Mouse (Mus musculus) testis, adult 2 months (tissue): ENCODE results near the gene Vps52. TPM values are rescaled to one million over a fixed set of nuclear protein-coding genes. Genes with fewer than 3 reads are reported as not detected.
A peak's percentile ranks its signal among the peaks of the same experiment; 100 is the strongest.

Experiments used
- H3K27ac ChIP-seq: fragments of 200-500 bp; 2 replicates; pipeline ENCODE4 v1.5.1; 2012; ENCODE audit warnings: low read depth, low read length; ENCODE audit not compliant: control insufficient read depth, insufficient read depth
- H3K27me3 ChIP-seq: fragments of 200-500 bp; 2 replicates; pipeline ENCODE4 v1.6.1; 2012; ENCODE audit warnings: mild to moderate bottlenecking, low read length, moderate library complexity; ENCODE audit not compliant: control insufficient read depth, insufficient read depth
- H3K36me3 ChIP-seq: fragments of 200-500 bp; 2 replicates; pipeline ENCODE4 v1.6.1; 2012; ENCODE audit warnings: mild to moderate bottlenecking, low read length; ENCODE audit not compliant: control insufficient read depth, insufficient read depth
- H3K4me1 ChIP-seq: fragments of 200-500 bp; 2 replicates; pipeline ENCODE4 v1.6.1; 2012; ENCODE audit warnings: low read length; ENCODE audit not compliant: control insufficient read depth, insufficient read depth
- H3K4me3 ChIP-seq: fragments of 200-500 bp; 2 replicates; pipeline ENCODE4 v1.5.1; 2012; ENCODE audit warnings: low read depth, mild to moderate bottlenecking, low read length, moderate library complexity, mixed read lengths; ENCODE audit not compliant: control insufficient read depth
- CTCF ChIP-seq: fragments of 200-500 bp; IDR thresholded peaks from 2 replicates; pipeline ENCODE4 v1.5.1; 2012; ENCODE audit warnings: low read depth, mild to moderate bottlenecking, inconsistent platforms, low read length, moderate library complexity; ENCODE audit not compliant: control insufficient read depth, insufficient read depth, insufficient replicate concordance
- POLR2A ChIP-seq: fragments of 200-500 bp; IDR thresholded peaks from 2 replicates; pipeline ENCODE4 v1.6.1; 2012; ENCODE audit warnings: low read depth, mild to moderate bottlenecking, inconsistent platforms, low read length, moderate library complexity; ENCODE audit not compliant: control insufficient read depth
- polyA plus RNA-seq: library from polyadenylated mRNA; depleted of rRNA; stranded (reverse); fragments of >200 nt; gene quantifications from 2 replicates; pipeline ENCODE4 v1.2.3, GENCODE M21; 2012

The Vps52 gene
- polyA plus RNA-seq, 1 experiment = 45.7 TPM

- Histone ChIP-seq H3K27ac (peak within 1 kb of the TSS; percentile 85), H3K4me1 (peaks cover 18% of the 10 kb centered on the region), H3K36me3 (0 out of 2 replicates have a peak, but pooled peaks cover 1% of the 10 kb centered on the region), H3K4me3 (peak within 1 kb of the TSS; percentile 98), H3K27me3 (no peaks in the 10 kb centered on the region)
- TF ChIP-seq CTCF (no peak), POLR2A (peak; percentile 29; the same call in 1 of the 2 replicates)
These were observed 15.3 kb upstream of the Vps52 start, which contains the start of the genes Pfdn6 and Wdr46 for GRCm38 (mm10) chr17:33940206-33940805. Pfdn6 (minus strand) TSS chr17:33940343. Wdr46 (plus strand) TSS chr17:33940660.

GRCm38 (mm10) chr17:33940981-33941380, 14.6 kb upstream of the Vps52 start:
- peak overlapping the region; percentile 85; the same call in 1 of the 2 replicates for H3K27ac ChIP-seq
- H3K4me3 ChIP-seq = peak overlapping the region; percentile 98
- H3K36me3 ChIP-seq = 0 out of 2 replicates have a peak, but pooled peaks cover 1% of the 10 kb centered on the region
- peaks cover 18% of the 10 kb centered on the region for H3K4me1 ChIP-seq
- H3K27me3 ChIP-seq = no peaks in the 10 kb centered on the region
- TF ChIP-seq POLR2A = no peak
- TF ChIP-seq CTCF = no peak

- Histone ChIP-seq H3K27ac (no peak overlapping the region), H3K36me3 (0 out of 2 replicates have a peak, but pooled peaks cover 1% of the 10 kb centered on the region), H3K4me3 (peak overlapping the region; percentile 98), H3K27me3 (no peaks in the 10 kb centered on the region), H3K4me1 (peaks cover 18% of the 10 kb centered on the region)
- no peak for TF ChIP-seq POLR2A
These were observed 14.2 kb upstream of the Vps52 start for GRCm38 (mm10) chr17:33941381-33941780.

DNA sequence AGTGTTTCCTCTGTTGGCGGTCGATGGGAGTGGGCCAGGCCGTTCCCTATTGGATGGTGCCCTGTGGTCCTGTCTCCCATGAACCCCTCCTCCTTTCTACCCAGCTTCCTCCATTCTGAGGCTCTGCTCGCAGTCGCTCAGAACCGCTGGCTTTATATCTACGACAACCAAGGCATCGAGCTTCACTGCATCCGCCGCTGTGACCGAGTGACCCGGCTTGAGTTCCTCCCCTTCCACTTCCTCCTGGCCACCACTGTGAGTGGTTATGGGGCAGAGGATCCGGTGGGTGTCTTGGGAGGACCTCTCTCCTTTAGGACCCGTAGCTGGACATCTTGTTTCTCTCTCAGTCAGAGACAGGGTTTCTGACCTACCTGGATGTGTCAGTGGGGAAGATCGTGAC, 12.2 kb upstream of the Vps52 start:
- Histone ChIP-seq H3K36me3 (0 out of 2 replicates have a peak, but pooled peaks cover 1% of the 10 kb centered on the region), H3K27me3 (no peaks in the 10 kb centered on the region), H3K4me3 (no peak overlapping the region), H3K27ac (no peak overlapping the region), H3K4me1 (peaks cover 18% of the 10 kb centered on the region)
- TF ChIP-seq POLR2A (no peak), CTCF (no peak)

GRCm38 (mm10) chr17:33947430-33948089, 8.1 kb upstream of the Vps52 start:
- Histone ChIP-seq H3K36me3 (0 out of 2 replicates have a peak, but pooled peaks cover 1% of the 10 kb centered on the region), H3K4me1 (peaks cover 17% of the 10 kb centered on the region), H3K27me3 (no peaks in the 10 kb centered on the region), H3K4me3 (no peak overlapping the region), H3K27ac (no peak overlapping the region)
- TF ChIP-seq CTCF = no peak
- TF ChIP-seq POLR2A = no peak

GRCm38 (mm10) chr17:33948090-33948904, 7.3 kb upstream of the Vps52 start:
- Histone ChIP-seq H3K27ac (no peak overlapping the region), H3K4me1 (peaks cover 17% of the 10 kb centered on the region), H3K4me3 (no peak overlapping the region), H3K36me3 (peaks cover 1% of the 10 kb centered on the region; the same call in 1 of the 2 replicates), H3K27me3 (no peaks in the 10 kb centered on the region)
- TF ChIP-seq CTCF (no peak), POLR2A (no peak)
